Mouse (Mus musculus) macrophage (primary cell): ENCODE measurements around the gene Bst2. TPM values are rescaled to one million over a fixed set of nuclear protein-coding genes. Genes with fewer than 3 reads are reported as not detected.
A peak's percentile ranks its signal among the peaks of the same experiment; 100 is the strongest.

Experiments
- H3K27ac ChIP-seq: fragments of 350-480 bp; formaldehyde crosslinking; 2 replicates; pipeline ENCODE4 v1.9.0; 2021
- H3K36me3 ChIP-seq: fragments of 350-480 bp; formaldehyde crosslinking; 2 replicates; pipeline ENCODE4 v1.9.0; 2021; ENCODE audit errors: inconsistent target
- H3K4me3 ChIP-seq: fragments of 350-480 bp; formaldehyde crosslinking; 2 replicates; pipeline ENCODE4 v1.9.0; 2021; ENCODE audit errors: inconsistent target
- H3K79me2 ChIP-seq: fragments of 350-480 bp; formaldehyde crosslinking; 2 replicates; pipeline ENCODE4 v1.9.0; 2021; ENCODE audit errors: inconsistent target
- WGBS: methylation state at CpG from one replicate; pipeline ENCODE4 v1.1.7; 2026; ENCODE audit warnings: inconsistent platforms; ENCODE audit not compliant: missing documents; 5-methylcytosine and 5-hydroxymethylcytosine counted together
- polyA plus RNA-seq: library from polyadenylated mRNA; stranded (reverse); fragments of 250-400 nt; gene quantifications from 3 replicates; pipeline ENCODE4 v1.2.4, GENCODE M21; 2018; ENCODE audit warnings: inconsistent platforms
- total RNA-seq, 78 experiments: library from RNA; depleted of rRNA; stranded (reverse); fragments of 250-400 nt; gene quantifications; 1 replicate in 9 of 78; 2 replicates in 24 of 78; 3 replicates in 43 of 78; 4 replicates in 2 of 78; pipeline ENCODE4 v1.2.4; 2018; ENCODE audit warnings: inconsistent platforms in 56 of 78

Gene Bst2
- total RNA-seq (2018; cell fraction: chromatin; rRNA removed) = 100 to 1,000 TPM in 14 of 26 experiments, 10 to 100 TPM in 12; 16.8 to 259 (median 148) TPM
- 1,000 to 10,000 TPM in 13 of 26 experiments, 100 to 1,000 TPM in 13; 388 to 2,554 (median 1,070) TPM for total RNA-seq (2018; cell fraction: cytosol; rRNA removed)
- total RNA-seq (2018; cell fraction: nucleus; rRNA removed) = 1,000 to 10,000 TPM in 8 of 26 experiments, 100 to 1,000 TPM in 17, 10 to 100 TPM in 1; 94.8 to 1,428 (median 310) TPM
- polyA plus RNA-seq = 155 to 1,074 TPM (median 938 TPM) in 3 replicates

DNA sequence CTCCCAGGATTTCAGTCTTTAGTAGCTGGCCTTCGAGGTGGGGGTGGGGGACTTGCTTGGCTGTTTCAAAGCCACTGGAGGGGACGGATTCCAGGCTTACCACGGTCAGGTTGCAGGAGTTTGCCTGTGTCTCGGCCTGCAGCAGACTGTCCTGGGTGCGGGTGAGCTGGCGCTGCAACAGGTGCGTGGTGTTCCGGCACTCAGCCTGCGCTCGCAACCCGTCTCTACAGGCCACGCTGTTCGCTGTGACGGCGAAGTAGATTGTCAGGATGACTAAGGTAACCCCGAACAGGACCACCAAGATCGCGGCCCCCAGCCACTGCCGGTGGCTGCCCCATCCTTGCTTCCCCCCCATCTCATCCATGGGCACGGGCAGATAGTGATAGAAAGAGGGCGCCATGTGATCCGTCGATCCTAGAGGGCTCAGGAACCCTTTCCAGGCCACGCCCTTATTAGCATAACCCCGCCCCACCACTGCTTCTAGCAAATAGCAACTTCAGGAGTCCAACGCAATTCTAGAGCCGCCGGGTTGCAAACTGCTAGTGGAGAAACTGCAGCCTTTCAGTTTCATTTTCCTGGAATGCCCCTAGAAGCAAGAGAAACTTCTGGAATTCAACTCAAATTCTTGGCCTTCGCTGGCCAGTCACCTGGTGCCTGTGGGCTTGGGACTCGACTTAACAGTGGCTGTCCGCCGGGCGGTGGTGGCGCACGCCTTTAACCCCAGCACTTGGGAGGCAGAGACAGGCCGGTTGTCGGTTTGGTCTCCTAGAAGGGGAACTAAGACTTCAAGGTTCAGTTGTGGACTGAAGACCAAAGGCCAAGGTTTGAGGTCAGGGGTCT is at the start of gene Bst2:
Bst2 (minus strand) TSS at position 429 of the 840 bp plus-strand sequence.
- WGBS = under 1% methylated on average over 37 of the region's 37 CpGs
- Histone ChIP-seq H3K36me3 (peaks cover 11% of the 10 kb centered on the region; the same call in 1 of the 2 replicates), H3K79me2 (peaks cover 51% of the 10 kb centered on the region), H3K4me3 (peak within 1 kb of the TSS; percentile 91), H3K27ac (peak within 1 kb of the TSS; percentile 96)

DNA sequence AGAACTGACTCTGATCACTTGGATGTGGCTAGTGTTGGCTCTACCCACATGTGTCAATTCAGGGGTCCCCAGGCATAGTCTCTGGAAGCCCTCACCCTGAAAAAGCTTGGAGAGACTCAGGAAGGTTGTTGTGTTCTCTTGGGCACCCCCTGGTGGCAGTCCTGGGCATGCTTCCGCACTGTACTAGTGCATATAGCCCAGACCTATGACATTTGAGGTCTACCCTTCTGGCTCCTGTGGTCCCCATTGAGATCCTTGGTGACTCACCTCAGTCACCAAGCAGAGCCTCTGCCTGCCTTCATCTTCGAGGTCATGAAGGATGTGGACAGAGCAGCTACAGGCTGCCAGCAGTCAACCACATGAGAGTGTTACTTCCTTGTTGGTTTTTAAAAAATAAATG is 49.6 kb upstream of the Bst2 start:
- Histone ChIP-seq H3K27ac (no peak overlapping the region), H3K4me3 (no peak overlapping the region)
- WGBS = 50% methylated on average over 2 of the region's 2 CpGs

DNA sequence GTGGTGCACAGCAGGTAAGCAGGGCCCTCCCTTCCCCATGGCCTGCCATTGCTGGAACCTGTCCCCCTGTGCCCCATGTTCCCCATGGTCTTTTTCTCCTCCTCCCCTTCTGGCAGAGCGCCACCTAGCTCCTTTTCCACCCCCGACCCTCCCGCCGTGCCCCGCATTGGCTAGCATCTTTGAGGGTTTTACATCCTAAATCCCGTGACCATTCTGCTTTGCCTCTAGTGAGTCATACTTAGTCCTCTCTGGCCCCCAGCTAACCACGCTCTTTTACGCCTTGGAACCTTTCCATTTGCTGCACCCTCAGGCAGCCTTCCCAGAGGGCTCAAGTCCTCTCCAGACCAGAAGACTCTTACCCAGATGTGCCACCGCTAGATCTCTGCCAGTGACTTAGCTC is 42.9 kb upstream of the Bst2 start:
- H3K4me3 ChIP-seq = peak overlapping the region; percentile 45
- H3K79me2 ChIP-seq = peaks cover 76% of the 10 kb centered on the region
- 57% methylated on average over 8 of the region's 9 CpGs for WGBS
- peaks cover 20% of the 10 kb centered on the region; the same call in 1 of the 2 replicates for H3K36me3 ChIP-seq
- peak overlapping the region; percentile 99 for H3K27ac ChIP-seq

More for the DNA sequence above, 49.6 kb upstream of the Bst2 start:
- peaks cover 28% of the 10 kb centered on the region for H3K36me3 ChIP-seq
- H3K79me2 ChIP-seq = peaks cover 27% of the 10 kb centered on the region

DNA sequence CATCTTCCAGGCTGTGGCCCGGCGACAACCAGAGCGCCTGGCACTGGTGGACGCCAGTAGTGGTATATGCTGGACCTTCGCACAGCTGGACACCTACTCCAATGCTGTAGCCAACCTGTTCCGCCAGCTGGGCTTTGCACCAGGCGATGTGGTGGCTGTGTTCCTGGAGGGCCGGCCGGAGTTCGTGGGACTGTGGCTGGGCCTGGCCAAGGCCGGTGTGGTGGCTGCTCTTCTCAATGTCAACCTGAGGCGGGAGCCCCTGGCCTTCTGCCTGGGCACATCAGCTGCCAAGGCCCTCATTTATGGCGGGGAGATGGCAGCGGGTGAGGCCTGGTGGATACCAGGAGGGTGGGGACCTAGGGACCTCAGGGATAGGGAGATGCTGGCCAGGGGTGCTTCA is 42.2 kb upstream of the Bst2 start:
- WGBS = 91% methylated on average over 14 of the region's 14 CpGs
- Histone ChIP-seq H3K4me3 (peak overlapping the region; percentile 45), H3K36me3 (peaks cover 13% of the 10 kb centered on the region; the same call in 1 of the 2 replicates), H3K27ac (peak overlapping the region; percentile 99), H3K79me2 (peaks cover 83% of the 10 kb centered on the region)

DNA sequence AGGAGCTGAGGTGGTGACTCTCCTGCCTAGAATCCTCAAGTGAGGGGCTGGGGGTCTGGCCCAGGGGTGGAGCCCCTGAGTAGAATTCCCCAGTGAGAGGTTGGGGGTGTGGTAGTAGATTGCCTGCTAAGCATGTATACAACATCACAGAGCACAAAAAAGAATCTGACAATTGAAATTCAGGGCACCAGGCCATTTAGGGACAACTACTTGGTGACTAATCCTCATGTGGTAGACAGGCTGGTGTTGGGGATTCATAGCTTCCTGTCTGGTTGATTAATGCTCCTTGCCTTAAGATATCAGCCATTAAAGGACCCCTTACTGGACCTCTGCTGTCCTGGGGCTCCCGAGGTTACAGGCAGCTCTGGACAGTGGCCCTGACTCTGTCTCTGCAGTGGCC is 41.8 kb upstream of the Bst2 start:
- Histone ChIP-seq H3K27ac (peak overlapping the region; percentile 99), H3K4me3 (peak overlapping the region; percentile 45), H3K36me3 (peaks cover 13% of the 10 kb centered on the region; the same call in 1 of the 2 replicates), H3K79me2 (peaks cover 88% of the 10 kb centered on the region)
- WGBS = 60% methylated on average over 1 of the region's 1 CpGs

DNA sequence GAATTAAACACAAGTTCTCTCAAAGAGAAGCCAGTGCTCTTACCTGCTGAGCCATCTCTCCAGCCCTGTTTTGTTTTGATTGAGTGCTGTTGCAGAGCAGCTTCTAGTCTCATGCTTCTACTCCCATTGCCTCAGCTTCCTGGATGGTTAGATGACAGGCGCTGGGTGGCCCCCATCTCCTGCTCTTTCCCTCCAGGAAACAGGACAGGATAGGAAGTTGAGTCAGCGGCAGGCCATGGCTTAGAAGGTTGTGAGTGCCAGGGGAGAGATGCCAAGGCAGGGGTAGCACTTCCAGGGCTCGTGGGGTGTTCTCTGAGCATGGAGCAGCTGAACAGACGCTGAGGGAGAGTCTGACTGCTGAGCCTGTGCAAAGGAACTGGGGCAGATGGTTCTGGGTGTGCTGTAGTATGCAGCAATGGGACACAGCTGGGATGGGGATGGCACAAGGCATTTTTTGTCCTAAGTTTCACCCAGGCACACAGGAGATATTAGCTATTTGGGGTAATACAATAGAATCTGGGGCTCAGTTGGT is 40.7 kb upstream of the Bst2 start:
- Histone ChIP-seq H3K36me3 (peaks cover 4% of the 10 kb centered on the region; the same call in 1 of the 2 replicates), H3K4me3 (no peak overlapping the region), H3K27ac (peak overlapping the region; percentile 99), H3K79me2 (peaks cover 85% of the 10 kb centered on the region)
- 39% methylated on average over 4 of the region's 4 CpGs for WGBS

DNA sequence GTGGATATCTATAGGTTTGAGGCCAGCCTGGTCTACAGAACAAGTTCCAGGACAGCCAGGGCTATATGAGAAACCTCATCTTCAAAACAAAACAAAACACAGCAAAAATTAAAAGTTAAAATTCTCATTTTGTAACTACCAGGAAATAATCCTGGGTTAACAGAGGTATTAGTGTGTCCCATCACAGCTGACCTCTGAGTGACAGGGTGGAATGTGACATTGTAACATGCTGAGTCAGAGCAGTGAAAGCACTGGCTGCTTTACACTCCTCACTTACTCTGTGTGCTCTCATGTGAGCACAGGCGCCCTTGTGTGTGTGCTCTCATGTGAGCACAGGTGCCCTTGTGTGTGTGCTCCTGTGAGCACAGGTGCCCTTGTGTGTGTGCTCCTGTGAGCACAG is 37.8 kb upstream of the Bst2 start:
- Histone ChIP-seq H3K4me3 (no peak overlapping the region), H3K36me3 (no peaks in the 10 kb centered on the region), H3K27ac (no peak overlapping the region), H3K79me2 (peaks cover 80% of the 10 kb centered on the region)
- WGBS = 100% methylated on average over 1 of the region's 1 CpGs

DNA sequence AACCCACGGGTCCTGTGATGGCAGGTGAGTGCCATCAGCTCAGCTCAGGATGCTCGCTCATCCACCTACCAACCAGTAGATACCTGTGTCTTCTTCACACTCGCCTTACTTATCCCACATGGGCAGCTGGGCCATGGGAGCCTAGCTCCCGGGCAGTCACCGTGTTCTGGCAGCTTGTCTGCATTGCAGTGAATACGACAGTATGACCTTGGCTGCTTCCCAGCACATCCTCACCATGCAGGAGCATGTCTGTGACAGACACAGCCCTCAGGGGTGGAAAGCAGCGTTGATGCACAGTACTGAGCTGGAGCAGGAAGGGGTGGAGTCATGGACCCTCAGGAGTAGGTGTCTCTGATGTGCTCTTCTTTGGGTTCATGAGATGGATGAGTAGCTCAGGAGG is 37.2 kb upstream of the Bst2 start:
- no peak overlapping the region for H3K27ac ChIP-seq
- no peak overlapping the region for H3K4me3 ChIP-seq
- peaks cover 74% of the 10 kb centered on the region for H3K79me2 ChIP-seq
- WGBS = 90% methylated on average over 7 of the region's 7 CpGs
- no peaks in the 10 kb centered on the region for H3K36me3 ChIP-seq

DNA sequence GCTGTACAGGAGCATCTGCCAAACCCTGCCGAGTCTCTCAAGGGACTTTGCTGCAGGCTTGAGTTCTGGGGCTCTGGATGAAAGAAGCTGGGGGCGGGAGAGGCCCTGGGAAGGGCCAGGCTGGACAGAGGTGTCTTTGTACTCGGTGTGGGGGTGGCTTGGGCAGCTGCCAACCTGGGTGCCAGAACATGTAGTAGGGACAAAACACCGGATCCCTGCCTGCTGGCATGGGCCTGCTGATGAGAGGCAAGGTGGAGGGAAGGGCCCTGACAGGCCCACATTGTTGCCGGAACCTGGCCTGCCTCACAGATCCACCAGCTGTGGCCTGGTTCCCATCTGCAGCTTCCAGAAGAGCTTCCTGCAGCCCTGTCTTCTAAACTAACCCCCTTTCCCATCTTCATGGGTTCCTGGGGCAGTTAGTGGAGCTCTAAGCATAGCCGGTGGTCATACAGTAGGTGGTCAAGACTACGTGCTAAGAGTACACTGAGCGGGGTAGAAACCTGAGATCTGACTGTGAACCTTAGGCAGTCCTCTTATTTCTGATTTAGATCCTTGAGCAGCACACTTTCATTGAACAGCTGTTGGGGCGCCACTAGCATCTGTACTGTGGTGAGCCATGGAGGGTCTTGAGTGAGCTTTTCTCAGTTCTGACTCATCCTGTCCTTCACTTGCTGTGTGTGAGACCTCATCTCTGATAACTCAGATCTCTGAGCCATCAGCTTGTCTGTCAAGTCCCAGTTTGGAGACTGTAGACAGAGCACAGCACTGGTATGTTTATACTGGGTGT is 35.8 kb upstream of the Bst2 start:
- Histone ChIP-seq H3K27ac (no peak overlapping the region), H3K4me3 (no peak overlapping the region), H3K36me3 (no peaks in the 10 kb centered on the region), H3K79me2 (peaks cover 62% of the 10 kb centered on the region)
- 92% methylated on average over 9 of the region's 9 CpGs for WGBS

DNA sequence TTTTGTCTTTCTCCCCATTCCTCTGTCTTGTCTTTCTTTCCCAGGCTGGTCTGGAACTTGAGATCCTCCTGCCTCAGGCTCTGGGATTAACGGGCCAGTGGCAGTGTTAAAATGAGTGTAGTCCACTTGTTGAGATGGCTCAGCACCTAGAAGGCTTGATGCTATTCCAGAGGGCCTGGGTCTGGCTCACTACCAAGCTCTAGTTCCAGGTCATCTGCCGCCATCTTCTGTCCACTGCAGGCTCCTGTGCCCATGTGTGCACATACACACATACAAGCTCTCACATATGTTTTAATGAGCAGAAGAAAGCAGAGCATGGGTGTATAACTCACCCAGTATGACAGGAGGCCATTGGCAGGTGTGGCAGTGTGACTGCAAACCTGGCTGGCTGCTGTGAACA is 34.8 kb upstream of the Bst2 start:
- no peak overlapping the region for H3K27ac ChIP-seq
- WGBS = 92% methylated on average over 1 of the region's 2 CpGs

DNA sequence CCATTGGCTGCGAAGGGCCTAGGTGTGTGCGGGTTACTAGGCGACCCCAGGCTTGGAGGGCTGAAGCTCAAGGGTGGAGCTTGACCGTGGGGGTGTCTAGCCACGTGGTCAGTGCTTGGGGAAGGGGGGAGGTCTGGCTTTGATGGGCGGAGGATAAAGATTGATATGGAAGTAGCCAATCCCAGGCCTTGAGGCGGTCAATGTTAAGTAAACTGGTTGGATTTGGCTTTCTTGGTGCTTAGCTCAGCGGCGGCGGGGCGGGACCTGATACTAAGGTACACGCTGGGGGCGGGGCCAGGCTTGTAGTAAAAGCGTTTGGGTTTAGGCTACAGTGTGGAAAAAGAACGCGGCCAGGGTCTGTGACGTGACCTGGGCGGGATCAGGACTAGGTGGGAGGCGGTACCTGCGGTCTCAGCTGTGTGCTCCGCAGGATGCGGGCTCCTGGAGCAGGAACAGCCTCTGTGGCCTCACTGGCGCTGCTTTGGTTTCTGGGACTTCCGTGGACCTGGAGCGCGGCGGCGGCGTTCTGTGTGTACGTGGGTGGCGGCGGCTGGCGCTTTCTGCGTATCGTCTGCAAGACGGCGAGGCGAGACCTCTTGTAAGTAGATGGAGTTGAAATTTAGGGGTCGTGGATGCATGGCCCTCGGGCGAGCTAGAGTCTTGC is 33.2 kb upstream of the Bst2 start:
- 4% methylated on average over 41 of the region's 41 CpGs for WGBS
- H3K27ac ChIP-seq = peak overlapping the region; percentile 33; the same call in 1 of the 2 replicates
- peak overlapping the region; percentile 58 for H3K4me3 ChIP-seq
- no peaks in the 10 kb centered on the region for H3K36me3 ChIP-seq
- peaks cover 44% of the 10 kb centered on the region for H3K79me2 ChIP-seq

More for the DNA sequence above, 34.8 kb upstream of the Bst2 start:
- Histone ChIP-seq H3K36me3 (no peaks in the 10 kb centered on the region), H3K4me3 (no peak overlapping the region), H3K79me2 (peaks cover 60% of the 10 kb centered on the region)

DNA sequence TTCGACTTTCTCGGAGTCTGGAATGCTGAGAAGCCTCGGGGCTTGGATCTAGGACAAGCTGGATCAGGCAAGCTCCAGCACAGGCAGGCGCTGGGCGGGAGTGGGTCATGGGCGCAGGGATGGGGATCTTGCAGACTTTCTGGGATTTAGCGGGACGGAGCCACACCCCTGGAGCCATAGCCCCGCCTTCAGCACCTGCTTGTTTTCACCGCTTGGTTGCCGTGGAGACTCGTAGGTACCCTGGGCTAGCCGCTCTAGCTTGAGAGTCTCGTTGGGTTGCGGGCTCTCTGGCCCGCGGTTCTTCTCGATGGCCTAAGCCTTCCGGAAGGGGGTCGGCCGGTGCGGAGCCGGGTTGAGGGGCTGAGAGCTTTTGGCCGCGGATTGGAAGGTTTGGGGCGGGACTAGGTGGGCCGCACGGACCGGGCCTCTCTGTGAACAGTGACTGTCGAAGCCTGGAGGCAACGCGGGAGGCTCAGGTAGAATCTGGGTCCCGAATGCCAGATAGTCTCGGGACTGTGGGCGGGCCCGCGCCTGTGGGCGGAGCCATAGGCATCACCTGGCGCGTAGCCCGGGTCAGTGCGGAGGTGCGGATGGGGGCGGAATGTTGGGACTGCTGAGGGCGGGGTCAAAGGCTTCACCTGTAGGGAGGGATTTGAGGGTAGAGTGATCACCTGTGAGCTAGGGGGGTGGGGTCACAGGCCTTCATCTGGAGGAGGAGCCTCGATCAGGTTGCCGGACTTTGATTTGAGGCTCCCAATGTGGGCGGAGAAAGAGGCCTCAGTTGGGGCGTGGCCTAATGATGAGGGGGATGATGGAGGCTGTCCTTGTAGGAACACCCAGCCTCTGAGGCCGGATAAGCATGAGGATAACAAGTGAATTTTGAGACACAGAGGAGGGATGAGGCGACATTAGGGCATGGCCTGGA is 32.4 kb upstream of the Bst2 start:
- peak overlapping the region; percentile 58 for H3K4me3 ChIP-seq
- H3K36me3 ChIP-seq = no peaks in the 10 kb centered on the region
- H3K27ac ChIP-seq = peak overlapping the region; percentile 33; the same call in 1 of the 2 replicates
- H3K79me2 ChIP-seq = peaks cover 36% of the 10 kb centered on the region
- 19% methylated on average over 51 of the region's 51 CpGs for WGBS

DNA sequence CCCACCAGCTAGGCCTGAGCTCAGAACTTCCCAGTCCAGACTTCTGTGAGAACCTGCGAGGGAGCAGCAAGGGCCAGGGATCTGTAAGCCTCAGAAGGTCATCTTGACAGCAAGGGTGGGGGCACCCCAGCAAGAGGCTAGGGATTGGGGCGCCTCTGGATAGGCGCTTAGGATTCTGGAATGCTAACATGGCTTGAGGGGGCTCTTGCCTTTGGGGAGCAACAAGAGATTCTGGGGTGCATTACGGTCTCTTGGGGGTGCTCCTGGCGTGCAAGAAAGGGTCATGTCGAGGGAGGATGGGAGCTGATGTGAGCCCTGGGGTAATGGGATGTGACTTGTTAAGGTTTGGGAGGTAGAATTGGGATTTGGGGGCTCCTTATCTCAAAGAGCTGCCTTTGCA is 31.7 kb upstream of the Bst2 start:
- Histone ChIP-seq H3K79me2 (peaks cover 29% of the 10 kb centered on the region; the same call in 1 of the 2 replicates), H3K36me3 (no peaks in the 10 kb centered on the region), H3K27ac (peak overlapping the region; percentile 25), H3K4me3 (no peak overlapping the region; the same call in 1 of the 2 replicates)
- WGBS = 78% methylated on average over 6 of the region's 6 CpGs
